Mouse (Mus musculus) kidney, adult 2 months (tissue): Measurements from ENCODE around the gene Sf3b1.

Experiments used
- CTCF ChIP-seq: fragments of 200-500 bp; conservative IDR thresholded peaks from 2 replicates; pipeline ENCODE4 v1.5.1; 2011; ENCODE audit warnings: low read depth, mild to moderate bottlenecking, control low read depth, low read length, moderate library complexity, mixed read lengths; ENCODE audit not compliant: insufficient read depth, insufficient read length
- POLR2A ChIP-seq: fragments of 200-500 bp; IDR thresholded peaks from one replicate; pipeline ENCODE4 v1.6.1; 2011; ENCODE audit warnings: low read depth, low read length, control low read depth

- TF ChIP-seq CTCF, result no peak
- no peak for TF ChIP-seq POLR2A
Measured at GRCm38 (mm10) chr1:55061099-55061498, 33.8 kb upstream of the Sf3b1 start.
